Mouse (Mus musculus) megakaryocyte-erythroid progenitor cell, adult 5-6 weeks (primary cell): ENCODE results near the gene Ctnna3. TPM values are rescaled to one million over a fixed set of nuclear protein-coding genes. Genes with fewer than 3 reads are reported as not detected.
"Not testable (repeated sequence)": the region's sequence is repeated elsewhere in the genome, so short reads cannot be mapped to it uniquely, and the experiment has no call there.

Experiments
- ATAC-seq: replicated peaks from 2 replicates; pipeline ENCODE4 v1.8.0; 2016; ENCODE audit warnings: mild to moderate bottlenecking, inconsistent platforms; ENCODE audit not compliant: severe bottlenecking, poor library complexity, low FRiP score, low TSS enrichment
- total RNA-seq, 2 experiments: library from RNA; stranded (forward) in 1 of 2; stranded (reverse) in 1 of 2; fragments of 200-1000, 215-1000 nt in 1 of 2; fragments of >200 nt in 1 of 2; fragmentation: Nextera tagmentation in 1 of 2; gene quantifications; 2 replicates each; pipeline ENCODE4 v1.2.3; 2014 to 2017

The Ctnna3 gene
- total RNA-seq, 2 experiments from 2014 or later, result not detected

GRCm38 (mm10) chr10:64087936-64088773 lies 658.3 kb downstream of the Ctnna3 start:
- no peak for ATAC-seq

GRCm38 (mm10) chr10:64088774-64089460 lies 659.0 kb downstream of the Ctnna3 start:
- no peak for ATAC-seq

- ATAC-seq, result no peak
Measured at GRCm38 (mm10) chr10:64089680-64090460, 660.0 kb downstream of the Ctnna3 start, which contains the start of gene Lrrtm3. Lrrtm3 (minus strand) TSS chr10:64090277.

GRCm38 (mm10) chr10:64096532-64096931 lies 666.6 kb downstream of the Ctnna3 start:
- no peak for ATAC-seq

- no peak for ATAC-seq
Measured at GRCm38 (mm10) chr10:64115246-64115645, 685.3 kb downstream of the Ctnna3 start.

DNA sequence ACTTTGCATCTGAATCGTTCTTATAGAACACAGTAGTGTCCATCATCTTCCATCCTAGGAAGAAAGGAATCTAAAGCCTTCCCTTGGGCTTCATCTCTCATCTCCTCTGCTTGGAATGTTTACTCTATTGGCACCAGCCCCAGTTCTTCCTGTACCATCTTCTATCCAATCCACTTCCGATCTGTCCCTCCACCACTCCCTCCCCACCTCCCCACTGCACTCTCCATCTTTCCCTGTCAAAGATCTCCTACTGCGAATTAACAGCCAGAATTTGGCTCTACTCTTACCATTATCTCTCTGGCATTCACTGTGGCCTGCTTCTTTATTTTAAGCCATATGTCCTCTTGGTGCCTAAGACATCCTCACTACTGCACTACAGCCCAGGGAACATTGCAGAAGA lies 688.9 kb downstream of the Ctnna3 start:
- ATAC-seq, result no peak

- ATAC-seq, result no peak
Measured at GRCm38 (mm10) chr10:64130397-64131150, 700.7 kb downstream of the Ctnna3 start.

DNA sequence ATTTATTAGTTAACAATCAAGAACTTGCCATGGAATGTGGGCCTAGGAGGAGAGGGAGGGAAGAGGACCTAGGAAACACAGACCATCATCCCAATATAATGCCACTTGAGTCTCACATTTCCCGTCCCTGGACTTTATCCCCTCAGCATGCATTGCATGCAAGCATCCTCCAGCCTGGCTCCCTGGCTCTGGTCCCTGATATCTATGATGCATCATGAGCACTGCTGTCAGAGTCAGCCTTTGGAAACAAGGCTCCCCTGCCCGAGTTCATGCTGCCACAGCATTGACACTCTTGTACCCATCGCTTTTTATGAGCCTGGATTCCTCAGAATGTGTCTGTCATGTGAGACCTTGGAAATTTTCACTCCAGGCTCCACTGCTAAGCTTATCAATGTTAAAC lies 703.6 kb downstream of the Ctnna3 start:
- no peak for ATAC-seq

- ATAC-seq, result no peak
Measured at GRCm38 (mm10) chr10:64135481-64135880, 705.6 kb downstream of the Ctnna3 start.

GRCm38 (mm10) chr10:64146511-64146910 lies 716.6 kb downstream of the Ctnna3 start:
- no peak for ATAC-seq

DNA sequence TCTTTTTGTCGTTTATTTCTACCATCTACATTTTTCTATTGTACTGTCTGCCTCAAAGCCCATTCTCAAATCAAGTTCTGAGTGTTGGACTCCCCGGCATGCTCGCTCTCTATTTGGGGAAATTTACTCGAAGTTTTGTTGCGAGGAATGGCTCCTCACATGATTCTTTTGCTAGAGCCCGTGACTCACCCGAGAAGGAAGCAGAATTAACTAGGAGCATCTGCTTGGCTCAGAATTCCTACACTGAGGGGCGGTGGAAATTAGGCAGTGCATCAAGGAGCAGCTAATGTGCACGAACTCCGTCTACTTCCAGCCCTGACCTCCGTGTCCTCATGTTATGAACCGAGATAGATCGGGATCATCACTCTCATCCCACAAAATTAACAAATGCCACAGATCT lies 751.8 kb downstream of the Ctnna3 start:
- no peak for ATAC-seq

DNA sequence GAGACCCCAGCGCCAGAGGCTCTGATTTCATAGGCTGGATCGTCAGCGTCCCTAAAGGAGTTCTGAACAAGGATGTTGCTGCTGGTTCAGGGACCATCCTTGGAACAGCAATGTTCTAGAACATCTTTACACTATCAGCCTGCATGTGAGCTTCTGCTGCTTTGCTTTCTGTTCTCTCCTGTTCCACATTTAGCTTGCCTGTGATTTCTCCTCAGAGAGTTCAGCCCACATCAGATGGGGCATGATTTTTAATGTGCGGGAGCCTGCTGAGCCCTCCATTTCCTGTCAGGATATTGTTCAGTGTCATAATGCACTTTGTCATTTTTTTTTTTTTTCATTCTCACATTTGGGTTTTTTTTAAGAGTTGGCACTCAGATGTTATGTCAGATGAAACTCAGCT lies 752.8 kb downstream of the Ctnna3 start:
- no peak for ATAC-seq

DNA sequence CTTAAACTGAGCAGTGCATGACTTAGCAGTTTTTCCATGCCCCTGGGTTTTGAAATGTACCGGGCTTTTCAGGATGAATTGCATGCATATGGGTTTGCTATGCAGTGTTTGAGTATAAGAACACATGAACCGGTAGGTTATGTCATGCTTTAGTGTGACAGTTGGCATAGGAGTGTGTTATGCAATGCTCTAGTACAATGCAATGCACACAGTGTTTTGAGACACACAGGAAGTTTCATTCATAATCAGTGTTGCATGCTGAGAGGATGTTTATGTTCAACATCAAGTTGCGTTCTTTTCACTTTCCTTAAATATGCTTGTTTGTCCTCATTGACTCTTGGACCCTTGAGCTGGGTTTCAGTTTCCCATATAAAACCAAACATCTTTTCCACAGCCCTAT lies 758.1 kb downstream of the Ctnna3 start:
- no peak for ATAC-seq

- no peak for ATAC-seq
Measured at GRCm38 (mm10) chr10:64197584-64197983, 767.7 kb downstream of the Ctnna3 start.

DNA sequence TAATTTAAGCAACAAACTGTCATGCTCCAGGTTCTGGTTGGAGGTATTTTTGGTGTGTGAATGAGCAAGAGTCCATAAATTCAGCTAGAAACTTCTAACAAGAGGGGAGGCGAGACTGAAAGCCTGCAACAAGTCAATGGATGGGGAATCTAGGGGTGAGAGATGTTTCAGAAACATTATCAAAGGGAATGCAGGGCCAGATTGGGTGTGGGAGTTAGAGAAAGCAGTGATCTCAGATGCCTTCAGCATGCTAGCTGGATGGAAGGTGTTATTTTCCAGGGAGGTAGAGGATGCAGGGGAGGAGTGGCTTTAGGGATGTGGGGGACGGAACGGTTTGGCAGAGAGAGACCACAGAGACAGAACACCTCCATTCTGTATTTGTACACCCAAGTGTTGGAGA lies 785.7 kb downstream of the Ctnna3 start:
- ATAC-seq, result no peak

GRCm38 (mm10) chr10:64223023-64223422 lies 793.1 kb downstream of the Ctnna3 start:
- no peak for ATAC-seq

DNA sequence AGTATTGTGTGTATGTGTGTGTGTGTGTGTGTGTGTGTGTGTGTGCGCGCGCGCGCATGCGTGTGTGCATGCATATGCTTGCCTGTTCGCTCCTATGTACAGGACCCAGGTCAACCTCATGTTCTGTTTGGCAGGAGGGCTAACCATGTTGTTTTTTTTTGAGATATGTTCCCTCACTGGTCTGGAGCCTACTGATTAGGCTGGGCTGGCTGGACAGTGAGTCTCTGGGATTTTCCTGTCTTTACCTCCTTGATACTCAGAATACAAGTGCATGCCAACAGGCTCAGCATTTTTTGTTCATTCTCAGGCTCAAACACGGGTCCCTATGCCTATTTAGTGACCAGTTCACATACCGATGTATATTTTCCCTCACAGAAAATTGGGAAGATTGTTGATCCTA lies 794.1 kb downstream of the Ctnna3 start:
- no peak for ATAC-seq

GRCm38 (mm10) chr10:64224424-64224823 lies 794.5 kb downstream of the Ctnna3 start:
- ATAC-seq, result no peak

DNA sequence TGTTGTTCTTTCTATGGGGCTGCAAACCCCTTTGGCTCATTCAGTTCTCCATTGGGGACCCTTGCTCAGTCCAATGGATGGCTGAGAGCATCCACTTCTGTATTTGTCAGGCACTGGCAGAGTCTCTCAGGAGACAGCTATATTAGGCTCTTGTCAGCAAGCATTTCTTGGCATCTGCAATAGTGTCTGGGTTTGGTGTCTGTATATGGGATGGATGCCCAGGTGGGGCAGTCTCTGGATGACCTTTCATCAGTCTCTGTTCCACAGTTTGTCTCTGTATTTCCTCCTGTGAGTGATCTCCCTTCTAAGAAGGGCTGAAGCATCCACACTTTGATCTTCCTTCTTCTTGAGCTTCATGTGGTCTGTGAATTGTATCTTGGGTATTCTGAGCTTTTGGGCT lies 795.9 kb downstream of the Ctnna3 start:
- ATAC-seq, result not testable (repeated sequence)
